Mouse (Mus musculus) liver, embryonic 14.5 days (tissue): ENCODE data around the gene Grap2.

Experiments used
- CTCF ChIP-seq: IDR thresholded peaks from 2 replicates; pipeline ENCODE4 v1.5.1; 2016; ENCODE audit warnings: antibody characterized with exemption, low read depth, control low read depth
- EP300 ChIP-seq: IDR thresholded peaks from 2 replicates; pipeline ENCODE4 v1.6.1; 2016; ENCODE audit warnings: antibody characterized with exemption, low read depth

- TF ChIP-seq CTCF: no peak
- no peak for TF ChIP-seq EP300
Measured at GRCm38 (mm10) chr15:80571611-80572010, 783 bp upstream of the Grap2 start.
